In the genomic region with DNA sequence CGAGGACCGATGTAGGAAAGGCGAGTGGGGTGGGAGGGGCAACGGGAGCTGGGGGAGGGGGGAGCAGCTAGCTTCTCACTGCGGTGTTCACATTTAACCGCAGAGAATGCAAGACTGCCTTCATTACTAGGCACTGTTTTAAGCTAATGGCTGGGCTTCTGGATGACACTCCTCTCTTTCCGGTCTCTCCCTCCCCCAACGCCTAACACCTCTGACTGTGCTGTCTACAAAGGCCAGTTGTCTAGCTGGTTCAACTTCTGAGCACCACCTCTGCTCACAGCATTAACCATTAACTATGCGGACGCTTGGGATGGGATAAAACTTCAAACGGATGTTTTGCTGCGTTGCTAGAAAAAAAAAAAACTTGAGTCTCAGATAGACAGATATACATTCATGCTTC, we compare ENCODE assay signal across 10 mouse cellular contexts. TPM values are rescaled to one million over a fixed set of nuclear protein-coding genes. Genes with fewer than 3 reads are reported as not detected.
A peak's percentile ranks its signal among the peaks of the same experiment; 100 is the strongest.
DNase-seq lines count a peak whose midpoint lies in the region; ATAC-seq and TF ChIP-seq lines count a peak whose summit lies in the region.
"Had no signal": no experiment of that assay in that cellular context is flagged by ENCODE, and none has a peak within 500 bp of the region (broad histone marks: within the 10 kb centered on the region; RNA-seq: fewer than 3 reads in every experiment).

No protein-coding gene starts in this region.

- no peak for TF ChIP-seq CTCF in layer of hippocampus, adult 2 months (conservative IDR thresholded peaks at IDR 0.05)

- no peak for ATAC-seq in midbrain, embryonic 12.5 days (ENCODE audit: low FRiP score, low read depth)
- no peak for ATAC-seq in midbrain, embryonic 13.5 days
- ATAC-seq in intestine, embryonic 16.5 days: peak; percentile 89
- ATAC-seq in liver, embryonic 12.5 days: 0 out of 2 replicates have a peak, but pooled peaks have one; percentile 30

- H3K9ac ChIP-seq in midbrain, embryonic 12.5 days (replicated peaks): 0 out of 2 replicates have a peak overlapping the region, but pooled peaks have one; percentile 2
- no peak overlapping the region for H3K9ac ChIP-seq in midbrain, embryonic 13.5 days (replicated peaks)
- H3K9ac ChIP-seq in intestine, embryonic 16.5 days (ENCODE audit: low read depth, low read length): no peak overlapping the region
- no peak overlapping the region for H3K9ac ChIP-seq in liver, embryonic 12.5 days
- H3K9ac ChIP-seq: heart, embryonic 15.5 days had no signal

- 6% methylated on average over 12 of the region's 12 CpGs for WGBS in midbrain, embryonic 12.5 days
- WGBS in midbrain, embryonic 13.5 days: 10% methylated on average over 12 of the region's 12 CpGs
- WGBS in intestine, embryonic 16.5 days: 17% methylated on average over 12 of the region's 12 CpGs
- WGBS in liver, embryonic 12.5 days (ENCODE audit: insufficient replicate concordance): 9% methylated on average over 12 of the region's 12 CpGs

- DNase-seq in thymus, postnatal 4 days: peak; percentile 12
- no peak for DNase-seq in layer of hippocampus, adult 2 months (ENCODE audit: low spot score in 2 of 2)
- no peak for DNase-seq in adrenal gland, adult (ENCODE audit: inconsistent age in 2 of 2, low spot score in 1 of 2)

- H3K4me2 ChIP-seq in midbrain, embryonic 12.5 days (replicated peaks): peak overlapping the region; percentile 19; the same call in 1 of the 2 replicates
- H3K4me2 ChIP-seq in midbrain, embryonic 13.5 days (replicated peaks): no peak overlapping the region
- H3K4me2 ChIP-seq in intestine, embryonic 16.5 days (ENCODE audit: low read depth, low read length): peak overlapping the region; percentile 30; the same call in 1 of the 2 replicates
- H3K4me2 ChIP-seq in liver, embryonic 12.5 days: peak overlapping the region; percentile 25; the same call in 1 of the 2 replicates
- H3K4me2 ChIP-seq: heart, embryonic 15.5 days had no signal

- no peak overlapping the region for H3K4me3 ChIP-seq in midbrain, embryonic 12.5 days
- H3K4me3 ChIP-seq in midbrain, embryonic 13.5 days (replicated peaks): no peak overlapping the region
- no peak overlapping the region for H3K4me3 ChIP-seq in intestine, embryonic 16.5 days (ENCODE audit: low read length)
- H3K4me3 ChIP-seq in liver, embryonic 12.5 days: no peak overlapping the region
- H3K4me3 ChIP-seq in layer of hippocampus, adult 2 months: no peak overlapping the region
- H3K4me3 ChIP-seq: heart, embryonic 15.5 days had no signal

- no peaks in the 10 kb centered on the region for H3K36me3 ChIP-seq in midbrain, embryonic 12.5 days
- no peaks in the 10 kb centered on the region for H3K36me3 ChIP-seq in midbrain, embryonic 13.5 days
- no peaks in the 10 kb centered on the region for H3K36me3 ChIP-seq in intestine, embryonic 16.5 days (ENCODE audit: control insufficient read depth, insufficient read depth, low read length)
- H3K36me3 ChIP-seq in liver, embryonic 12.5 days: no peaks in the 10 kb centered on the region
- H3K36me3 ChIP-seq: heart, embryonic 15.5 days had no signal

- H3K27me3 ChIP-seq in midbrain, embryonic 12.5 days: peaks cover 10% of the 10 kb centered on the region; the same call in 1 of the 2 replicates
- peaks cover 23% of the 10 kb centered on the region for H3K27me3 ChIP-seq in midbrain, embryonic 13.5 days
- no peaks in the 10 kb centered on the region for H3K27me3 ChIP-seq in intestine, embryonic 16.5 days (replicated peaks; ENCODE audit: control insufficient read depth, insufficient read depth, low read length)
- H3K27me3 ChIP-seq in liver, embryonic 12.5 days (replicated peaks): no peaks in the 10 kb centered on the region
- H3K27me3 ChIP-seq: heart, embryonic 15.5 days had no signal

- peak overlapping the region; percentile 74; the same call in 1 of the 2 replicates for H3K27ac ChIP-seq in midbrain, embryonic 12.5 days (replicated peaks)
- no peak overlapping the region for H3K27ac ChIP-seq in midbrain, embryonic 13.5 days
- no peak overlapping the region for H3K27ac ChIP-seq in intestine, embryonic 16.5 days (ENCODE audit: low read length)
- H3K27ac ChIP-seq in liver, embryonic 12.5 days: no peak overlapping the region
- H3K27ac ChIP-seq in layer of hippocampus, adult 2 months: no peak overlapping the region
- H3K27ac ChIP-seq: heart, embryonic 15.5 days had no signal

- H3K4me1 ChIP-seq in midbrain, embryonic 12.5 days: peaks cover 40% of the 10 kb centered on the region
- H3K4me1 ChIP-seq in midbrain, embryonic 13.5 days (replicated peaks): peaks cover 37% of the 10 kb centered on the region
- H3K4me1 ChIP-seq in intestine, embryonic 16.5 days (ENCODE audit: control insufficient read depth, insufficient read depth, low read length): no peaks in the 10 kb centered on the region; the same call in 1 of the 2 replicates
- peaks cover 9% of the 10 kb centered on the region; the same call in 1 of the 2 replicates for H3K4me1 ChIP-seq in liver, embryonic 12.5 days

- 0 out of 2 replicates have a peak, but pooled peaks cover under 1% of the 10 kb centered on the region for H3K9me3 ChIP-seq in midbrain, embryonic 12.5 days
- no peaks in the 10 kb centered on the region for H3K9me3 ChIP-seq in midbrain, embryonic 13.5 days
- H3K9me3 ChIP-seq in intestine, embryonic 16.5 days (ENCODE audit: control insufficient read depth, low read length): no peaks in the 10 kb centered on the region
- H3K9me3 ChIP-seq in liver, embryonic 12.5 days (replicated peaks): no peaks in the 10 kb centered on the region
- H3K9me3 ChIP-seq: heart, embryonic 15.5 days had no signal

RNA-seq across cellular contexts. Expression of gene Foxb1, which starts 45.3 kb away (rescaled TPM):
- 7.3 and 8.0 TPM in 2 replicates for polyA plus RNA-seq in midbrain, embryonic 12.5 days (2016; fragmentation: Nextera tagmentation; extraction: Ambion mirVana)
- 14.2 and 20.6 TPM in 2 replicates for polyA plus RNA-seq in midbrain, embryonic 13.5 days (2015; fragmentation: Nextera tagmentation; extraction: Ambion mirVana)
- polyA plus RNA-seq in intestine, embryonic 16.5 days (2015; fragmentation: Nextera tagmentation; extraction: Ambion mirVana): not detected in 2 replicates
- polyA plus RNA-seq in liver, embryonic 12.5 days (2016; fragmentation: Nextera tagmentation; extraction: Ambion mirVana): not detected in 2 replicates
- not detected for total RNA-seq in layer of hippocampus, adult 2 months (2021)
- total RNA-seq: left cerebral cortex, postnatal 14 days had no signal
- polyA plus RNA-seq: heart, embryonic 15.5 days; spleen, adult 2 months had no signal

Comparison
In these comparisons a context has a peak if more than half of its experiments do, and no peak if none do; other contexts are left out.
1. ATAC-seq: peak in intestine, embryonic 16.5 days (single experiment) and liver, embryonic 12.5 days (single experiment); none in midbrain, embryonic 12.5 days (single experiment) and midbrain, embryonic 13.5 days (single experiment).